Mouse (Mus musculus) G1E (cell line): ENCODE measurements around the gene Efhd2.

ENCODE experiments used
- CTCF ChIP-seq: IDR thresholded peaks from 2 replicates; pipeline ENCODE4 v1.5.1; 2012; ENCODE audit warnings: low read depth, low read length, inconsistent platforms, mixed read lengths
- GATA1 ChIP-seq: IDR thresholded peaks from 2 replicates; pipeline ENCODE4 v1.6.1; 2012; ENCODE audit warnings: borderline replicate concordance, low read length, inconsistent platforms, mixed read lengths
- TAL1 ChIP-seq: conservative IDR thresholded peaks from 2 replicates; pipeline ENCODE4 v1.6.1; 2012; ENCODE audit warnings: low read depth, low read length, inconsistent platforms, mixed read lengths

DNA sequence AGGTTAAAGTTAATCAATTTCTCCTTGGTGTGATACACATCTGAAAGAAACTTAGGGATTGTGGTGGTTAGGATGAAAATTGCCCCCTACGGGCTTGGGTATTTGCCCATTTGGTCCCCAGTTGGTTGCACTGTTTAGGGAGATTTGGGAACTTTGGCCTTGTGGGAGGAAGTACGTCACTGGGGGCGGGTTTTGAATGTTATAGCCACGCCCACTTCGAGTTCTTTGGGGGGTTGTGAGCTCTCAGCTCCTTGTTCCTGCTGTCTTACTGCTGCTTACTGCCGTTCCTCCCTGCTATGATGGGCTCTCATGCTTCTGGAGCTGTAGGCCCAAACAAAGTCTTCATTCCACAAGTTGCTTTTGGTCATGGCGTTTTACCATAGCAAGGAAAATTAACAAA is 43.4 kb downstream of the Efhd2 start:
- TF ChIP-seq CTCF: no peak
- no peak for TF ChIP-seq TAL1
- no peak for TF ChIP-seq GATA1
